Mouse (Mus musculus) myocyte (in vitro differentiated cells): ENCODE results near the gene Fip1l1. TPM values are rescaled to one million over a fixed set of nuclear protein-coding genes. Genes with fewer than 3 reads are reported as not detected.

Experiments used
- H3K27me3 ChIP-seq: one replicate; pipeline ENCODE4 v1.6.1; 2011; ENCODE audit not compliant: control insufficient read depth, insufficient read depth, insufficient read length
- H3K36me3 ChIP-seq: one replicate; pipeline ENCODE4 v1.6.1; 2011; ENCODE audit not compliant: control insufficient read depth, insufficient read depth
- H3K4me2 ChIP-seq: one replicate; pipeline ENCODE4 v1.6.1; 2011; ENCODE audit warnings: low read depth, control low read depth
- H3K4me3 ChIP-seq: one replicate; pipeline ENCODE4 v1.5.1; 2011; ENCODE audit warnings: mild to moderate bottlenecking, control low read depth, moderate library complexity
- H3K79me2 ChIP-seq: one replicate; pipeline ENCODE4 v1.6.1; 2011; ENCODE audit not compliant: control insufficient read depth, insufficient read depth
- H3ac ChIP-seq: one replicate; pipeline ENCODE4 v1.6.1; 2011; ENCODE audit not compliant: control insufficient read depth, insufficient read length
- CEBPB ChIP-seq: IDR thresholded peaks from 2 replicates; pipeline ENCODE4 v1.6.1; 2011; ENCODE audit warnings: mild to moderate bottlenecking, moderate library complexity; ENCODE audit not compliant: poor library complexity, insufficient read depth, severe bottlenecking
- E2F4 ChIP-seq: IDR thresholded peaks from one replicate; pipeline ENCODE4 v1.6.1; 2011; ENCODE audit warnings: mild to moderate bottlenecking, control low read depth, moderate library complexity; ENCODE audit not compliant: insufficient read depth
- MAX ChIP-seq: IDR thresholded peaks from one replicate; pipeline ENCODE4 v1.6.1; 2011; ENCODE audit warnings: low read depth, mild to moderate bottlenecking, control low read depth
- MYOD1 ChIP-seq, 3 experiments: IDR thresholded peaks; one replicate each; pipeline ENCODE4 v1.6.1; 2011; ENCODE audit warnings: control low read depth in 2 of 3, low read depth in 2 of 3, mild to moderate bottlenecking in 2 of 3, moderate library complexity in 1 of 3; ENCODE audit not compliant: insufficient read length in 2 of 3, control insufficient read depth in 1 of 3
- MYOG ChIP-seq, 3 experiments: IDR thresholded peaks; one replicate each; pipeline ENCODE4 v1.6.1; 2011; ENCODE audit warnings: control low read depth in 2 of 3, low read depth in 2 of 3, mild to moderate bottlenecking in 2 of 3; ENCODE audit not compliant: insufficient read length in 2 of 3, control insufficient read depth in 1 of 3, insufficient read depth in 1 of 3
- POLR2A ChIP-seq: IDR thresholded peaks from one replicate; pipeline ENCODE4 v1.6.1; 2011; ENCODE audit warnings: low read depth, mild to moderate bottlenecking, control low read depth, moderate library complexity; ENCODE audit not compliant: insufficient read length
- POLR2AphosphoS2 ChIP-seq: IDR thresholded peaks from one replicate; pipeline ENCODE4 v1.6.1; 2011; ENCODE audit warnings: low read depth, control low read depth; ENCODE audit not compliant: insufficient read length
- REST ChIP-seq: IDR thresholded peaks from one replicate; pipeline ENCODE4 v1.6.1; 2011; ENCODE audit warnings: mild to moderate bottlenecking, control low read depth, moderate library complexity; ENCODE audit not compliant: insufficient read depth, insufficient read length
- SRF ChIP-seq: IDR thresholded peaks from one replicate; pipeline ENCODE4 v1.6.1; 2011; ENCODE audit warnings: low read depth; ENCODE audit not compliant: control insufficient read depth, insufficient read length
- TCF12 ChIP-seq: IDR thresholded peaks from one replicate; pipeline ENCODE4 v1.6.1; 2011; ENCODE audit warnings: mild to moderate bottlenecking, control low read depth; ENCODE audit not compliant: poor library complexity, insufficient read depth, severe bottlenecking
- TCF3 ChIP-seq: IDR thresholded peaks from one replicate; pipeline ENCODE4 v1.6.1; 2011; ENCODE audit warnings: low read depth, control low read depth; ENCODE audit not compliant: insufficient read length
- USF1 ChIP-seq: IDR thresholded peaks from one replicate; pipeline ENCODE4 v1.6.1; 2011; ENCODE audit warnings: low read depth, mild to moderate bottlenecking, control low read depth, moderate library complexity
- polyA plus RNA-seq: library from polyadenylated mRNA; unstranded; fragments of >200 nt; fragmentation: generic; extraction: Trizol; gene quantifications from one replicate; pipeline ENCODE4 v1.2.1, GENCODE M21; 2012; ENCODE audit warnings: missing spikeins

Gene Fip1l1
- polyA plus RNA-seq, 1 experiment: 35.9 TPM

DNA sequence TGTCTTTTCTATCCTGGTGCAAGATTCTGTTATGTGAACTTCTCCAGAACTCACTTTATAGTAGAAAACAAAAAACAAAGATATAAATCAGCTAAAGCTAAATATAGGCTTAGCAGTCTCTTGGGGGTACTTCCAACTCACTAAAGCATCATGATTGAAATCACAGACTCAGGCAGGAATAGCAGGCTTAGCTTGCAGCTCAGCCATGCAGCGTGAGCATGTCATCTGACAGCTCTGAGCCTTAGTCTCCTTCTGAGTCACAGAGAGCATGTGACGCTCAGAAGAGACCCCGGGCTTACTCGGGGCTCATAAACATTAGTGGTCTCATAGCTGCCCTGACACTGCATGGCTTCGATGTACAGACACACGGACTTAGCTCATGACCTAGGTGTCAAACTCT is 66.7 kb downstream of the Fip1l1 start:
- TF ChIP-seq E2F4: no peak
- no peak overlapping the region for H3K4me2 ChIP-seq
- no peaks in the 10 kb centered on the region for H3K27me3 ChIP-seq
- H3ac ChIP-seq: no peak overlapping the region
- peaks cover 6% of the 10 kb centered on the region for H3K36me3 ChIP-seq
- H3K4me3 ChIP-seq: no peak overlapping the region
- H3K79me2 ChIP-seq: no peaks in the 10 kb centered on the region

DNA sequence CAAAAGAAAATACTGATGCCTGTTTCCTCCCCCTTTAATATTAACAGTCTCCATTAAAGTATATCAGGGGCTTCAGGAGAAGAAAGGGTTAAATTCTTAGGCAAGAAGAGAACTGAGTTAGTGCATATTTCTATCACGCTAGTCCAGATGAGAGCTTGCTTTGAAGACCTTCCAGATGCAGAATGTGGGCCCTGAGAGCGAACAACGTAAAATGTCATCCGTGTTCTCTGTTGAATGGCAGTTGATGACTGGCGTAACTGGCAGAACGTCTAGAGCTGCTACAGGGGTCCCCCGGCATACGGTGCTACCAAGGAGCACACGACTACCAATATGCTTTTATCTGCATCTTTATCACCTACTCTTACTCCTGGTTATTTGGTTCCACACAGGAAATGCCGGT is 67.1 kb downstream of the Fip1l1 start:
- no peaks in the 10 kb centered on the region for H3K27me3 ChIP-seq
- no peak overlapping the region for H3K4me3 ChIP-seq
- TF ChIP-seq E2F4 (no peak), MYOD1 (IDR thresholded peaks at IDR 0.05; ENCODE audit: control insufficient read depth in 1 of 3, insufficient read length in 2 of 3, low read depth in 2 of 3) (no peak), TCF3 (no peak), CEBPB (no peak), USF1 (no peak), MYOG (IDR thresholded peaks at IDR 0.05; ENCODE audit: control insufficient read depth in 1 of 3, insufficient read depth in 1 of 3, insufficient read length in 2 of 3, low read depth in 2 of 3) (no peak), POLR2AphosphoS2 (no peak), TCF12 (no peak), POLR2A (no peak), SRF (no peak), MAX (no peak), REST (no peak)
- no peak overlapping the region for H3K4me2 ChIP-seq
- H3ac ChIP-seq: no peak overlapping the region
- peaks cover 6% of the 10 kb centered on the region for H3K36me3 ChIP-seq
- no peaks in the 10 kb centered on the region for H3K79me2 ChIP-seq

- Histone ChIP-seq H3K27me3 (no peaks in the 10 kb centered on the region), H3ac (no peak overlapping the region)
- TF ChIP-seq TCF12: no peak
- TF ChIP-seq TCF3: no peak
- TF ChIP-seq MYOD1 (IDR thresholded peaks at IDR 0.05; ENCODE audit: control insufficient read depth in 1 of 3, insufficient read length in 2 of 3, low read depth in 2 of 3): no peak
- TF ChIP-seq REST: no peak
- no peak for TF ChIP-seq POLR2A
- TF ChIP-seq E2F4: no peak
- no peak for TF ChIP-seq MYOG (IDR thresholded peaks at IDR 0.05; ENCODE audit: control insufficient read depth in 1 of 3, insufficient read depth in 1 of 3, insufficient read length in 2 of 3, low read depth in 2 of 3)
- TF ChIP-seq POLR2AphosphoS2: no peak
- no peak for TF ChIP-seq SRF
- TF ChIP-seq USF1: no peak
These were observed 68.1 kb downstream of the Fip1l1 start for GRCm38 (mm10) chr5:74603306-74603705.

DNA sequence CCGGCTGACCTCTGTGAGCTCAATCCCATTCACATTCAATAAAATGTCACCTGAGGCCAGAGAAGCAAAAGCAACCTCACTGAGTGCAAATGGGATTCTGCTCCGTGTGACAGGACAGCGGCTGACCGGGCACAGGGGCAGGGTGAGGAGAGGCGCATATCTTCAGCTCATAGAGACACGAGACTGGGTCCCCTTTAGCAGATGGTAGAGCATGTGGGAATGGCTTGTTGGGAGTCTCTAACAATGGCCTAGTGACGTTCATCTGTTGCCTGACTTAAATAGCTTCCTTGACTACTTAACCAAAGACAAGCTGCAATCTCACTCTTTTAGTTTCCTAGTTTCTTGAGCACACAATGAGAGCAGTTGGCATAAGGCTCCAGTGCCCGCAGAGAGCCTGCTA is 71.0 kb downstream of the Fip1l1 start:
- H3K36me3 ChIP-seq: no peaks in the 10 kb centered on the region
- H3K4me3 ChIP-seq: no peak overlapping the region
- H3K79me2 ChIP-seq: no peaks in the 10 kb centered on the region
- no peak for TF ChIP-seq CEBPB
- no peak for TF ChIP-seq TCF3
- TF ChIP-seq MAX: no peak
- no peak for TF ChIP-seq REST
- TF ChIP-seq SRF: no peak
- no peak for TF ChIP-seq POLR2AphosphoS2
- no peak for TF ChIP-seq MYOD1 (IDR thresholded peaks at IDR 0.05; ENCODE audit: control insufficient read depth in 1 of 3, insufficient read length in 2 of 3, low read depth in 2 of 3)
- no peak for TF ChIP-seq MYOG (IDR thresholded peaks at IDR 0.05; ENCODE audit: control insufficient read depth in 1 of 3, insufficient read depth in 1 of 3, insufficient read length in 2 of 3, low read depth in 2 of 3)
- no peak for TF ChIP-seq POLR2A
- TF ChIP-seq USF1: no peak
- no peak for TF ChIP-seq E2F4
- no peak for TF ChIP-seq TCF12
- no peaks in the 10 kb centered on the region for H3K27me3 ChIP-seq
- no peak overlapping the region for H3ac ChIP-seq
- no peak overlapping the region for H3K4me2 ChIP-seq

More at GRCm38 (mm10) chr5:74603306-74603705, 68.1 kb downstream of the Fip1l1 start:
- H3K36me3 ChIP-seq: peaks cover 6% of the 10 kb centered on the region
- no peak overlapping the region for H3K4me2 ChIP-seq
- H3K4me3 ChIP-seq: no peak overlapping the region
- no peaks in the 10 kb centered on the region for H3K79me2 ChIP-seq

- Histone ChIP-seq H3ac (no peak overlapping the region), H3K36me3 (no peaks in the 10 kb centered on the region), H3K4me2 (no peak overlapping the region), H3K27me3 (no peaks in the 10 kb centered on the region), H3K4me3 (no peak overlapping the region), H3K79me2 (no peaks in the 10 kb centered on the region)
- TF ChIP-seq TCF3 (no peak), MYOG (IDR thresholded peaks at IDR 0.05; ENCODE audit: control insufficient read depth in 1 of 3, insufficient read depth in 1 of 3, insufficient read length in 2 of 3, low read depth in 2 of 3) (no peak), SRF (no peak), POLR2A (no peak), USF1 (no peak), CEBPB (no peak), POLR2AphosphoS2 (no peak), E2F4 (no peak), MYOD1 (IDR thresholded peaks at IDR 0.05; ENCODE audit: control insufficient read depth in 1 of 3, insufficient read length in 2 of 3, low read depth in 2 of 3) (no peak), MAX (no peak), TCF12 (no peak), REST (no peak)
These were observed 75.3 kb downstream of the Fip1l1 start for GRCm38 (mm10) chr5:74610511-74610910.
